Mouse (Mus musculus) stomach, embryonic 16.5 days (tissue): ENCODE measurements around the gene Pacsin2. TPM values are rescaled to one million over a fixed set of nuclear protein-coding genes. Genes with fewer than 3 reads are reported as not detected.
"Not testable (repeated sequence)": the region's sequence is repeated elsewhere in the genome, so short reads cannot be mapped to it uniquely, and the experiment has no call there.

Experiments used
- ATAC-seq: fragments of 200-750 bp; cut with Nextera tagmentation; 2 replicates; pipeline ENCODE4 v1.8.0; 2017; ENCODE audit warnings: moderate number of reproducible peaks, moderate TSS enrichment; ENCODE audit not compliant: insufficient read depth, low FRiP score
- H3K27ac ChIP-seq: fragments of 300-500 bp; sonication (generic); 2 replicates; pipeline ENCODE4 v1.5.1; 2014; ENCODE audit warnings: low read length
- H3K27me3 ChIP-seq: fragments of 300-500 bp; sonication (generic); 2 replicates; pipeline ENCODE4 v1.6.1; 2014; ENCODE audit warnings: low read length, control low read depth, mixed read lengths; ENCODE audit not compliant: control insufficient read depth, insufficient read depth
- H3K36me3 ChIP-seq: fragments of 300-500 bp; sonication (generic); 2 replicates; pipeline ENCODE4 v1.6.1; 2014; ENCODE audit warnings: low read length; ENCODE audit not compliant: control insufficient read depth, insufficient read depth
- H3K4me1 ChIP-seq: fragments of 300-500 bp; sonication (generic); 2 replicates; pipeline ENCODE4 v1.6.1; 2014; ENCODE audit warnings: low read length, control low read depth, mixed read lengths; ENCODE audit not compliant: control insufficient read depth, insufficient read depth
- H3K4me2 ChIP-seq: fragments of 300-500 bp; sonication (generic); 2 replicates; pipeline ENCODE4 v1.6.1; 2014; ENCODE audit warnings: low read depth, low read length, mixed read lengths
- H3K4me3 ChIP-seq: fragments of 300-500 bp; sonication (generic); replicated peaks from 2 replicates; pipeline ENCODE4 v1.5.1; 2014; ENCODE audit warnings: mild to moderate bottlenecking, low read length
- H3K9ac ChIP-seq: fragments of 300-500 bp; sonication (generic); 2 replicates; pipeline ENCODE4 v1.6.1; 2014; ENCODE audit warnings: low read length
- H3K9me3 ChIP-seq: fragments of 300-500 bp; sonication (generic); replicated peaks from 2 replicates; pipeline ENCODE4 v1.6.1; 2016; ENCODE audit warnings: low read length, control low read depth; ENCODE audit not compliant: control insufficient read depth
- WGBS: fragments of 180-500 bp; shearing (Covaris S2); extraction: QIAGEN DNeasy Blood & Tissue Kit; methylation state at CpG from one replicate; pipeline ENCODE4 v1.1.7; 2014; 5-methylcytosine and 5-hydroxymethylcytosine counted together
- polyA plus RNA-seq: library from polyadenylated mRNA; unstranded; fragments of >200 nt; fragmentation: Nextera tagmentation; extraction: Ambion mirVana; gene quantifications from 2 replicates; pipeline ENCODE4 v1.2.1, GENCODE M21; 2015

The Pacsin2 gene
- polyA plus RNA-seq, 1 experiment from 2014 or later = 64.5 TPM

GRCm38 (mm10) chr15:83470443-83470842 lies 6.0 kb upstream of the Pacsin2 start:
- Histone ChIP-seq H3K4me2 (no peak overlapping the region), H3K27ac (no peak overlapping the region), H3K9me3 (no peaks in the 10 kb centered on the region), H3K27me3 (no peaks in the 10 kb centered on the region), H3K4me1 (peaks cover 14% of the 10 kb centered on the region; the same call in 1 of the 2 replicates), H3K36me3 (no peaks in the 10 kb centered on the region), H3K4me3 (no peak overlapping the region), H3K9ac (no peak overlapping the region)
- no peak for ATAC-seq
- WGBS = 82% methylated on average over 8 of the region's 8 CpGs

- H3K4me2 ChIP-seq = no peak overlapping the region
- H3K9ac ChIP-seq = 0 out of 2 replicates have a peak overlapping the region, but pooled peaks have one; percentile 18
- no peaks in the 10 kb centered on the region for H3K9me3 ChIP-seq
- no peaks in the 10 kb centered on the region for H3K27me3 ChIP-seq
- peaks cover 7% of the 10 kb centered on the region; the same call in 1 of the 2 replicates for H3K4me1 ChIP-seq
- H3K36me3 ChIP-seq = no peaks in the 10 kb centered on the region
- 64% methylated on average over 6 of the region's 6 CpGs for WGBS
- no peak for ATAC-seq
- no peak overlapping the region for H3K4me3 ChIP-seq
- no peak overlapping the region for H3K27ac ChIP-seq
Observed at GRCm38 (mm10) chr15:83469279-83469821, 4.9 kb upstream of the Pacsin2 start.

- H3K36me3 ChIP-seq = no peaks in the 10 kb centered on the region
- no peak for ATAC-seq
- no peak overlapping the region for H3K4me3 ChIP-seq
- no peaks in the 10 kb centered on the region for H3K9me3 ChIP-seq
- no peaks in the 10 kb centered on the region for H3K27me3 ChIP-seq
- H3K4me1 ChIP-seq = peaks cover 9% of the 10 kb centered on the region
- no peak overlapping the region for H3K4me2 ChIP-seq
- no peak overlapping the region for H3K27ac ChIP-seq
- WGBS = 70% methylated on average over 9 of the region's 9 CpGs
- no peak overlapping the region for H3K9ac ChIP-seq
Observed at GRCm38 (mm10) chr15:83467232-83467966, 3.0 kb upstream of the Pacsin2 start.

GRCm38 (mm10) chr15:83466331-83466730 lies 1.9 kb upstream of the Pacsin2 start:
- ATAC-seq = no peak
- no peak overlapping the region for H3K27ac ChIP-seq
- H3K27me3 ChIP-seq = no peaks in the 10 kb centered on the region
- no peak overlapping the region for H3K9ac ChIP-seq
- H3K36me3 ChIP-seq = no peaks in the 10 kb centered on the region
- no peaks in the 10 kb centered on the region for H3K9me3 ChIP-seq
- no peak overlapping the region for H3K4me2 ChIP-seq
- peaks cover 9% of the 10 kb centered on the region for H3K4me1 ChIP-seq
- H3K4me3 ChIP-seq = no peak overlapping the region
- 73% methylated on average over 4 of the region's 4 CpGs for WGBS

- no peak for ATAC-seq
- WGBS = 75% methylated on average over 19 of the region's 19 CpGs
- H3K27ac ChIP-seq = peak overlapping the region; percentile 8; the same call in 1 of the 2 replicates
Observed at GRCm38 (mm10) chr15:83464905-83465650, 672 bp upstream of the Pacsin2 start.

GRCm38 (mm10) chr15:83463369-83464082 lies 880 bp downstream of the Pacsin2 start:
- Histone ChIP-seq H3K27me3 (no peaks in the 10 kb centered on the region), H3K4me3 (peak overlapping the region; percentile 81), H3K4me1 (peaks cover 9% of the 10 kb centered on the region), H3K36me3 (no peaks in the 10 kb centered on the region), H3K4me2 (peak overlapping the region; percentile 96), H3K27ac (peak overlapping the region; percentile 72), H3K9me3 (no peaks in the 10 kb centered on the region), H3K9ac (peak overlapping the region; percentile 86)
- no peak for ATAC-seq
- 5% methylated on average over 17 of the region's 17 CpGs for WGBS

More at GRCm38 (mm10) chr15:83464905-83465650, 672 bp upstream of the Pacsin2 start:
- peak overlapping the region; percentile 42 for H3K4me2 ChIP-seq
- H3K9ac ChIP-seq = no peak overlapping the region
- H3K9me3 ChIP-seq = no peaks in the 10 kb centered on the region
- no peaks in the 10 kb centered on the region for H3K36me3 ChIP-seq
- peak overlapping the region; percentile 32 for H3K4me3 ChIP-seq
- H3K4me1 ChIP-seq = peaks cover 9% of the 10 kb centered on the region
- no peaks in the 10 kb centered on the region for H3K27me3 ChIP-seq

GRCm38 (mm10) chr15:83462349-83462748 lies 2.1 kb downstream of the Pacsin2 start:
- WGBS = 70% methylated on average over 7 of the region's 8 CpGs
- H3K4me3 ChIP-seq, H3K27ac ChIP-seq: not testable (repeated sequence)

GRCm38 (mm10) chr15:83460891-83461290 lies 3.5 kb downstream of the Pacsin2 start:
- Histone ChIP-seq H3K4me3 (no peak overlapping the region), H3K36me3 (no peaks in the 10 kb centered on the region), H3K4me1 (peaks cover 9% of the 10 kb centered on the region), H3K27ac (no peak overlapping the region), H3K9ac (no peak overlapping the region), H3K9me3 (no peaks in the 10 kb centered on the region), H3K27me3 (no peaks in the 10 kb centered on the region), H3K4me2 (no peak overlapping the region)
- no peak for ATAC-seq
- 72% methylated on average over 3 of the region's 3 CpGs for WGBS

More at GRCm38 (mm10) chr15:83462349-83462748, 2.1 kb downstream of the Pacsin2 start:
- H3K27me3 ChIP-seq, H3K36me3 ChIP-seq, ATAC-seq, H3K9ac ChIP-seq, H3K9me3 ChIP-seq, H3K4me1 ChIP-seq: not testable (repeated sequence)
- H3K4me2 ChIP-seq = peak overlapping the region; percentile 96
